Mouse (Mus musculus): ENCODE measurements around the gene Peg3. TPM values are rescaled to one million over a fixed set of nuclear protein-coding genes. Genes with fewer than 3 reads are reported as not detected.
A peak's percentile ranks its signal among the peaks of the same experiment; 100 is the strongest.

The Peg3 gene
- polyA plus RNA-seq, 1 experiment, result 38.6 TPM

GRCm38 (mm10) chr7:6709396-6709795 lies 20.8 kb downstream of the Peg3 start:
- DNase-seq (ENCODE audit: low spot score), result no peak

- DNase-seq (ENCODE audit: low spot score), result no peak
Measured at GRCm38 (mm10) chr7:6708451-6709180, 21.6 kb downstream of the Peg3 start.

- no peak for DNase-seq (ENCODE audit: low spot score)
Measured at GRCm38 (mm10) chr7:6707416-6708015, 22.7 kb downstream of the Peg3 start.

GRCm38 (mm10) chr7:6699230-6699629 lies 31.0 kb downstream of the Peg3 start:
- DNase-seq (ENCODE audit: low spot score), result no peak

- peak; percentile 64 for DNase-seq (ENCODE audit: low spot score)
Measured at GRCm38 (mm10) chr7:6696241-6697045, 33.8 kb downstream of the Peg3 start, which contains the start of gene Zim1. Gene Zim1, minus strand, starts transcription at chr7:6696450.

- DNase-seq (ENCODE audit: low spot score), result no peak
Measured at GRCm38 (mm10) chr7:6685511-6685910, 44.7 kb downstream of the Peg3 start.

- no peak for DNase-seq (ENCODE audit: low spot score)
Measured at GRCm38 (mm10) chr7:6666726-6667125, 63.5 kb downstream of the Peg3 start.

GRCm38 (mm10) chr7:6663430-6663829 lies 66.8 kb downstream of the Peg3 start:
- DNase-seq (ENCODE audit: low spot score), result no peak

- DNase-seq (ENCODE audit: low spot score), result no peak
Measured at GRCm38 (mm10) chr7:6659605-6660004, 70.6 kb downstream of the Peg3 start.

- DNase-seq (ENCODE audit: low spot score), result no peak
Measured at GRCm38 (mm10) chr7:6658606-6659005, 71.6 kb downstream of the Peg3 start.

Other genes with a start within 250 kb of the Peg3 start
- not detected in 2 replicates for gene Olfr5, start 243.5 kb downstream of the Peg3 start, polyA plus RNA-seq (2012; rRNA removed)
- gene Olfr1347, start 230.7 kb downstream of the Peg3 start, polyA plus RNA-seq (2012; rRNA removed), result not detected in 2 replicates
- gene Olfr1348, start 221.7 kb downstream of the Peg3 start, polyA plus RNA-seq (2012; rRNA removed), result not detected in 2 replicates
- gene Olfr1349, start 207.5 kb downstream of the Peg3 start, polyA plus RNA-seq (2012; rRNA removed), result not detected in 2 replicates
- gene Olfr1350, start 165.6 kb downstream of the Peg3 start, polyA plus RNA-seq (2012; rRNA removed), result not detected in 2 replicates
- 2.6 and 4.4 TPM in 2 replicates for gene Zim1, start 34.0 kb downstream of the Peg3 start, polyA plus RNA-seq (2012; rRNA removed)
- gene Usp29, start 147 bp upstream of the Peg3 start, polyA plus RNA-seq (2012; rRNA removed), result 0.78 and 0.84 TPM in 2 replicates